Mouse (Mus musculus): ENCODE data around the gene Tnpo3. TPM values are rescaled to one million over a fixed set of nuclear protein-coding genes. Genes with fewer than 3 reads are reported as not detected.

Tnpo3 gene
- total and polyA plus RNA-seq, 3 experiments, result 64.9 to 148 (median 139) TPM

DNA sequence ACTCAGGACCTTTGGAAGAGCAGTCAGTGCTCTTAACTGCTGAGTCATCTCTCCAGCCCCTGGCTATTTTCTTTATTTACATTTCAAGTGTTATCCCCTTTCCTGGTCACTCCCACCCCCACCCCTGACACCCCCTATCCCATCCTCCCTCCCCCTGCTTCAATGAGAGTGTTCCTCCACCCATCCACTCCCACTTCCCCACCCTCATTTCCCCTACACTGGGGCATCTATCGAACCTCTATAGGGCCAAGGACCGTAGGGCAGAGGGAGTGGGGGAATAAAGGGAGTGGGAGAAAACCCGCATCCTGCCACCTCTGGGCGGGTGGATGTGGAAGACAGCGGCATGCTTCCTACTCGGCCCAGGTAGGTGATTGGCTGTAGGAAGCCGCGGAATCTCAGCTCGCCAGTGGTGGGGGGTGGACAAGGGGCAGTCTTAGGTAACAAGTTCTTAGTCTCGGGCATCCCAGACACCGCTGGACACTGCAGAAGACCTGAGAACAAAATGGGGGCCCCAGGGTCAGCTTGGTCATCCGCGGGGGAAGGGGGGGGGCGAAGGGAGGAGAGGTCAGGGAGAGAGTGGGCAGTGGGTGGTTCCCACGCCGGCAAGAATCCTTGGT lies 29.3 kb upstream of the Tnpo3 start:
- no peaks in the 10 kb centered on the region; a peak in 1 of 4 replicates for H3K4me1 ChIP-seq (ENCODE audit: control insufficient read depth in 1 of 2, insufficient read depth in 2 of 2, low read length in 2 of 2)
- no peaks in the 10 kb centered on the region for H3K9me3 ChIP-seq (replicated peaks; ENCODE audit: insufficient read depth, low read length)
- DNase-seq (ENCODE audit: low read depth, low spot score), result no peak
- no peak overlapping the region for H3K27ac ChIP-seq (ENCODE audit: control insufficient read depth, low read depth, low read length)
- no peak overlapping the region for H3K9ac ChIP-seq (ENCODE audit: control insufficient read depth, low read depth, low read length, poor library complexity, severe bottlenecking)
- no peaks in the 10 kb centered on the region for H3K36me3 ChIP-seq (ENCODE audit: control insufficient read depth in 1 of 2, insufficient read depth in 2 of 2, low read length in 2 of 2)
- no peak for TF ChIP-seq USF2 (IDR thresholded peaks at IDR 0.05; ENCODE audit: borderline replicate concordance in 1 of 2, insufficient read depth in 1 of 2, low read depth in 1 of 2, low read length in 2 of 2)
- TF ChIP-seq ZNF384 (IDR thresholded peaks at IDR 0.05; ENCODE audit: low read depth, low read length), result no peak
- TF ChIP-seq MAZ (IDR thresholded peaks at IDR 0.05; ENCODE audit: low read depth, low read length), result no peak
- no peak for TF ChIP-seq SIN3A (IDR thresholded peaks at IDR 0.05; ENCODE audit: low read length)
- no peak for TF ChIP-seq MYB (IDR thresholded peaks at IDR 0.05; ENCODE audit: low read depth, low read length)
- TF ChIP-seq HCFC1 (IDR thresholded peaks at IDR 0.05; ENCODE audit: low read depth, low read length), result no peak
- no peak for TF ChIP-seq MYC (IDR thresholded peaks at IDR 0.05; ENCODE audit: low read depth, low read length)
- H3K4me3 ChIP-seq (ENCODE audit: control insufficient read depth in 1 of 2, insufficient read depth in 1 of 2, low read depth in 2 of 2, low read length in 2 of 2), result no peak overlapping the region
- H3K27me3 ChIP-seq (ENCODE audit: control insufficient read depth in 1 of 2, insufficient read depth in 2 of 2, low read length in 2 of 2), result no peaks in the 10 kb centered on the region; a peak in 1 of 4 replicates
- no peaks in the 10 kb centered on the region for H3K79me2 ChIP-seq (ENCODE audit: control insufficient read depth, insufficient read depth, low read length, poor library complexity)

DNA sequence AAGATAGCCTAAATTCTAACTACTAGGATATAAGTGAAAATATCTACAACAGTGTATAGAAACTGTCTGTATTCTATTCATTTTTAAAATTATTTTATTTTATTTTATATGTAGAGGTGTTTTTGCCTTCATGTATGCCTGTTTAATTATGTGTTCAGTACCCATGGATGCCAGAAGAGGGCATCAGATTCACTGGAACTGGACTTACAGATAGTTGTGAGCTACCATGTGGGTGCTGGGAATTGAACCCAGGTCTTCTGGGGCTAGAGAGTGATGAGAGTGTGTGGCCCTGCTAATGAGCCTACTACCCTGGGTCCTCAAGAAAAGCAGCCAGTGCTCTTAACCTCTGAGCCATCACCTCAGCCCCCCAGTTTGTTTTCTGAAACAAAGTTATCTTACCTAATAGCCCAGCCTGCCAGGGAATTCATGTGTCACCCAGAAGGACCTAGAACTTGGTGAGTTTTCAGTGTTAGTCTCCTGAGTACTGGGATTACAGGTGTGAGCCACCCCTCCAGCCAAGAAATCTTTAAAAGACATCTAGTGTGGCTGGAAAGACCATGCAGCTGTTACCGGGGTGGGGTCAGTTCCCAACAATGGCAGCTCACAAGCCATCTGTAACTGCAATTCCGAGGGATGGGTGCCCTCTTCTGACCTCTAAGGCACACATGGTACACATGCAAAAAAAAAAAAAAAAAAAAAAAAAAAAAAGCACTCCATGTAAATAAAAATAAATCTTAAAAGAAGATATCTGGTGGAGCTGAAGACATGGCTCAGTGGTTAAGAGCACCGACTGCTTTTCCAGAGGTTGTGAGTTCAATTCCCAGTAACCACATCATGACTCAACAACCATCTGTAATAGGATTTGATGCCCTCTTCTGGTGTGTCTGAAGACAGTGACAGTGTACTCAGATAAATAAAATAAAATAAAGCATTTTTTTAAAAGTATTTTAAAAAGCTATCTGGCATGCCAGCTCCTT lies 28.0 kb upstream of the Tnpo3 start:
- H3K4me3 ChIP-seq (ENCODE audit: control insufficient read depth in 1 of 2, insufficient read depth in 1 of 2, low read depth in 2 of 2, low read length in 2 of 2), result no peak overlapping the region
- no peak overlapping the region for H3K9ac ChIP-seq (ENCODE audit: control insufficient read depth, low read depth, low read length, poor library complexity, severe bottlenecking)
- H3K79me2 ChIP-seq (ENCODE audit: control insufficient read depth, insufficient read depth, low read length, poor library complexity), result no peaks in the 10 kb centered on the region
- no peak for TF ChIP-seq GATA1 (IDR thresholded peaks at IDR 0.05; ENCODE audit: low read depth, low read length)
- peak; percentile 41; the same call in 1 of the 2 replicates for TF ChIP-seq ZNF384 (IDR thresholded peaks at IDR 0.05; ENCODE audit: low read depth, low read length)
- no peak for TF ChIP-seq ZKSCAN1 (IDR thresholded peaks at IDR 0.05; ENCODE audit: low read depth, low read length)
- peak; percentile 23 for DNase-seq (ENCODE audit: low read depth, low spot score)
- no peaks in the 10 kb centered on the region for H3K36me3 ChIP-seq (ENCODE audit: control insufficient read depth in 1 of 2, insufficient read depth in 2 of 2, low read length in 2 of 2)
- no peaks in the 10 kb centered on the region for H3K9me3 ChIP-seq (replicated peaks; ENCODE audit: insufficient read depth, low read length)
- no peaks in the 10 kb centered on the region; a peak in 1 of 4 replicates for H3K27me3 ChIP-seq (ENCODE audit: control insufficient read depth in 1 of 2, insufficient read depth in 2 of 2, low read length in 2 of 2)
- H3K4me1 ChIP-seq (ENCODE audit: control insufficient read depth in 1 of 2, insufficient read depth in 2 of 2, low read length in 2 of 2), result no peaks in the 10 kb centered on the region; a peak in 1 of 4 replicates
- no peak overlapping the region for H3K27ac ChIP-seq (ENCODE audit: control insufficient read depth, low read depth, low read length)

All from MEL (cell line).